Mouse (Mus musculus) intestine, postnatal 0 days (tissue): ENCODE measurements around the gene Pknox2. TPM values are rescaled to one million over a fixed set of nuclear protein-coding genes. Genes with fewer than 3 reads are reported as not detected.
A peak's percentile ranks its signal among the peaks of the same experiment; 100 is the strongest.

ENCODE experiments used
- ATAC-seq: fragments of 200-750 bp; cut with Nextera tagmentation; 2 replicates; pipeline ENCODE4 v1.8.0; 2017; ENCODE audit warnings: mild to moderate bottlenecking, moderate TSS enrichment, moderate library complexity
- H3K27ac ChIP-seq: fragments of 300-500 bp; sonication (generic); 2 replicates; pipeline ENCODE4 v1.5.1; 2014; ENCODE audit warnings: mild to moderate bottlenecking, low read depth, low read length, moderate library complexity
- H3K27me3 ChIP-seq: fragments of 300-500 bp; sonication (generic); replicated peaks from 2 replicates; pipeline ENCODE4 v1.6.1; 2014; ENCODE audit warnings: low read length, mixed read lengths; ENCODE audit not compliant: control insufficient read depth, insufficient read depth
- H3K36me3 ChIP-seq: fragments of 300-500 bp; sonication (generic); 2 replicates; pipeline ENCODE4 v1.6.1; 2014; ENCODE audit warnings: mild to moderate bottlenecking, moderate library complexity; ENCODE audit not compliant: control insufficient read depth, insufficient read depth
- H3K4me1 ChIP-seq: fragments of 300-500 bp; sonication (generic); replicated peaks from 2 replicates; pipeline ENCODE4 v1.6.1; 2014; ENCODE audit warnings: antibody characterized with exemption, low read length, mixed read lengths; ENCODE audit not compliant: control insufficient read depth, insufficient read depth
- H3K4me2 ChIP-seq: fragments of 300-500 bp; sonication (generic); replicated peaks from 2 replicates; pipeline ENCODE4 v1.6.1; 2014; ENCODE audit warnings: low read depth, mild to moderate bottlenecking, moderate library complexity
- H3K4me3 ChIP-seq: fragments of 300-500 bp; sonication (generic); 2 replicates; pipeline ENCODE4 v1.5.1; 2014; ENCODE audit warnings: low read depth, low read length
- H3K9ac ChIP-seq: fragments of 300-500 bp; sonication (generic); 2 replicates; pipeline ENCODE4 v1.6.1; 2014; ENCODE audit warnings: mild to moderate bottlenecking, low read depth, low read length
- H3K9me3 ChIP-seq: fragments of 300-500 bp; sonication (generic); 2 replicates; pipeline ENCODE4 v1.6.1; 2016; ENCODE audit warnings: mixed run types; ENCODE audit not compliant: control insufficient read depth
- CTCF ChIP-seq: sonication (generic); IDR thresholded peaks from 2 replicates; pipeline ENCODE4 v1.5.1; 2016; ENCODE audit warnings: low read depth, mild to moderate bottlenecking, control low read depth, antibody characterized with exemption, moderate library complexity
- WGBS: fragments of 180-500 bp; shearing (Covaris S2); extraction: QIAGEN DNeasy Blood & Tissue Kit; methylation state at CpG from one replicate; pipeline ENCODE4 v1.1.7; 2014; 5-methylcytosine and 5-hydroxymethylcytosine counted together
- polyA plus RNA-seq: library from polyadenylated mRNA; unstranded; fragments of >200 nt; fragmentation: Nextera tagmentation; extraction: Ambion mirVana; gene quantifications from 2 replicates; pipeline ENCODE4 v1.2.1, GENCODE M21; 2015

Gene Pknox2
- polyA plus RNA-seq, 1 experiment from 2014 or later = 2.4 TPM

DNA sequence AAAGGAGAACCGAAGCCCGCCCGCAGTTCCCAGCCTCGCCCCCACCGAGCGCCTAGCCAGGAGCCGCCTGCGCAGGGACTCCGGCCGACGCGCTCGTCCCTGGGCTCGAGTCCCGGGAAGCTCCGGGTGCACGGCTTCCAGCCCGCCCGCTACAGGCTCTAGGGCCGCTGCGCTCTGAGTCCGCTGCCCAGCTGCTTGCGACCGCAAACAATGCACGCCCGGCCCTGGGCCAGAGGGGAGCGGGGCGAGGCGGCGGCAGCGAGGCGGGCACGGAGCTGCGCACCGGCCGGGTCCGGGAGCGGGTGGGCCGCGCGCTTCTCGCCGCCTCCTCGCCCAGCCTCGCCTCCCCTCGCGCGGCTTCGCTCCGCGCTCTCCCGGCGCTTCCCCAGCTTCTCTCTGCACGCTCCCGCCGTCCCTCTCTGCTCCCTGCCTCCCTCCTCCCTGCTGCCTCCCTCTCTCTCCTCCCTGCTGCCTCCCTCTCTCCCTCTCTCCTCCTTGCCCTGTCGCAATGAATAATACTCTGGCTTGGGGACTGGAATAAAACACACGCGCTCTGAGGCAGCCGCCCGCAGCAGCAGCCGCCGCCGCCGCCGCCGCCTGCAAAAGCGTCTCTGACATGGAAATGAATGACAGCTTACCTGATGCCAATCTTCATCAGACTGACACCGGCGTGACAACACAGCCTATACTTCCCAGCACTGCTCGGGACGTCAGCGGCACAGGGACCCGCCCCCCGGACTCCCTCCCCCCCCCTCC is 426 bp downstream of the Pknox2 start:
- Histone ChIP-seq H3K4me2 (peak overlapping the region; percentile 98), H3K36me3 (no peaks in the 10 kb centered on the region), H3K27ac (peak overlapping the region; percentile 88), H3K27me3 (peaks cover 26% of the 10 kb centered on the region), H3K4me3 (peak overlapping the region; percentile 70), H3K9me3 (no peaks in the 10 kb centered on the region), H3K4me1 (no peaks in the 10 kb centered on the region), H3K9ac (peak overlapping the region; percentile 70)
- WGBS = under 1% methylated on average over 65 of the region's 75 CpGs
- TF ChIP-seq CTCF = no peak
- ATAC-seq = peak; percentile 77

DNA sequence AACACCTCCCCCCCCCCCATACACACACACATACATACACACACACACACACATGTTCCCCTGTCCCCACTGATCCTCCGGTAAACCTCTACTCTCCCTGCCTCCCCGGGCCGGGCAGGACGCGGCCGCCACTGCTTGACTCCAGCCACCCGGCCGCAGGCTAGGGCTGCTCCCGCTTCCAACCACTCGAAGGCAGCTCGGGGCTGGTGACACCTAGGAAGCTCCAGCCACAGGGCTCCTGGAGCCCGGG is 929 bp downstream of the Pknox2 start:
- H3K9me3 ChIP-seq = no peaks in the 10 kb centered on the region
- no peaks in the 10 kb centered on the region for H3K36me3 ChIP-seq
- no peak for TF ChIP-seq CTCF
- ATAC-seq = no peak; the same call in none of the 2 replicates
- H3K4me3 ChIP-seq = peak overlapping the region; percentile 70
- H3K4me1 ChIP-seq = no peaks in the 10 kb centered on the region
- peaks cover 26% of the 10 kb centered on the region for H3K27me3 ChIP-seq
- H3K9ac ChIP-seq = peak overlapping the region; percentile 70
- H3K4me2 ChIP-seq = peak overlapping the region; percentile 98
- under 1% methylated on average over 12 of the region's 12 CpGs for WGBS
- H3K27ac ChIP-seq = peak overlapping the region; percentile 88

DNA sequence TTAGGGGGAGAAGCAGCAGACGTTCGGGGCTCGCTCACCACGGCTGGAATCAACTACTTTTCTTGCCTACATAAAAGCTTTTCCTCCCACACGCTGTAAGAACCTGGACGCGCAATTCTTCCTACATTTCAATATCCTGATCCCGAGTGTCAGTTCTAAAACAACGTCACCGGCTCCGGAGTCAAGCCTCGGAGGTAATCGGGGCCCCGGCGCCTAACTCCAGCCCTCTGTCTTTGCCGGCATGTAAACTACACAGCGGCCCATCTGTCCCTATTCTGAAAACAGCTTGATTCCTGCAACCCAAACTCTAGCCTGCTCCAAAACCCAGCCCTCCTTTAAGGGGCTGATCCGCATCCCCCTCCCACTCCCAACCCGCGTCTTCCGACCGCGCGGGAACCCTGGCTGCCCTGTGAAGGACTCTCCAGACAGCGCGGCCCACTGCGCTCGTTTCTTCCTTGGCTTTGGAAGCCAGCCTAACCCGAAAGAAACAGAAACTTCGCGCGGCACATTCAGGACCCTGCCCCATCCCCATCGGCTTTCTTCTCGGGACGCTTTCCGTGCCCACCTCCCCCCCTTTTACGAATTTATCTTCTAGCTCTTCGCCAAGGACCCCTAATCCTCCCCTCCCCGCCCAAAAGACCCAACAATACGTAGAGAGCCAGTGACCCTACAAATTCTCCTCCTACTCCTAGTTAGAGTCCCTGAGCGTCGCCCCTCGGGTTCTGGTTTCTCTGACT is 1.4 kb downstream of the Pknox2 start:
- Histone ChIP-seq H3K4me1 (no peaks in the 10 kb centered on the region), H3K27ac (peak overlapping the region; percentile 88), H3K27me3 (peaks cover 26% of the 10 kb centered on the region), H3K4me3 (peak overlapping the region; percentile 70), H3K9ac (peak overlapping the region; percentile 70), H3K4me2 (peak overlapping the region; percentile 98), H3K36me3 (no peaks in the 10 kb centered on the region), H3K9me3 (no peaks in the 10 kb centered on the region)
- TF ChIP-seq CTCF = no peak
- no peak for ATAC-seq
- under 1% methylated on average over 43 of the region's 43 CpGs for WGBS

- ATAC-seq = no peak
- H3K9me3 ChIP-seq = no peaks in the 10 kb centered on the region
- H3K27me3 ChIP-seq = peaks cover 26% of the 10 kb centered on the region
- H3K4me3 ChIP-seq = peak overlapping the region; percentile 70
- peak overlapping the region; percentile 70 for H3K9ac ChIP-seq
- peak; percentile 26 for TF ChIP-seq CTCF
- peak overlapping the region; percentile 98 for H3K4me2 ChIP-seq
- peak overlapping the region; percentile 42; the same call in 1 of the 2 replicates for H3K27ac ChIP-seq
- H3K4me1 ChIP-seq = no peaks in the 10 kb centered on the region
- H3K36me3 ChIP-seq = no peaks in the 10 kb centered on the region
- 7% methylated on average over 26 of the region's 26 CpGs for WGBS
These were observed 2.0 kb downstream of the Pknox2 start for GRCm38 (mm10) chr9:37145151-37145615.

GRCm38 (mm10) chr9:37144696-37145095 is 2.5 kb downstream of the Pknox2 start:
- no peak for TF ChIP-seq CTCF
- H3K27ac ChIP-seq = no peak overlapping the region
- no peak for ATAC-seq
- H3K9ac ChIP-seq = no peak overlapping the region
- H3K4me3 ChIP-seq = peak overlapping the region; percentile 70
- H3K36me3 ChIP-seq = no peaks in the 10 kb centered on the region
- no peaks in the 10 kb centered on the region for H3K9me3 ChIP-seq
- WGBS = 22% methylated on average over 6 of the region's 6 CpGs
- peaks cover 26% of the 10 kb centered on the region for H3K27me3 ChIP-seq
- peak overlapping the region; percentile 98 for H3K4me2 ChIP-seq
- H3K4me1 ChIP-seq = no peaks in the 10 kb centered on the region

- TF ChIP-seq CTCF = peak; percentile 30; the same call in 1 of the 2 replicates
- H3K9ac ChIP-seq = no peak overlapping the region
These were observed 3.0 kb downstream of the Pknox2 start for GRCm38 (mm10) chr9:37144251-37144650.

More at GRCm38 (mm10) chr9:37144251-37144650, 3.0 kb downstream of the Pknox2 start:
- WGBS = 14% methylated on average over 21 of the region's 21 CpGs
- Histone ChIP-seq H3K27me3 (peaks cover 26% of the 10 kb centered on the region), H3K36me3 (no peaks in the 10 kb centered on the region), H3K27ac (no peak overlapping the region), H3K4me3 (peak overlapping the region; percentile 70), H3K4me1 (no peaks in the 10 kb centered on the region), H3K9me3 (no peaks in the 10 kb centered on the region), H3K4me2 (peak overlapping the region; percentile 98)
- no peak for ATAC-seq
